Mouse (Mus musculus) midbrain, embryonic 14.5 days (tissue): ENCODE results near the gene Gm21973. TPM values are rescaled to one million over a fixed set of nuclear protein-coding genes. Genes with fewer than 3 reads are reported as not detected.

ENCODE experiments used
- ATAC-seq: fragments of 200-750 bp; cut with Nextera tagmentation; 2 replicates; pipeline ENCODE4 v1.8.0; 2017; ENCODE audit warnings: moderate number of reproducible peaks, moderate library complexity; ENCODE audit not compliant: low FRiP score, low TSS enrichment
- DNase-seq: peaks from one replicate; pipeline ENCODE4 v3.0.0-alpha.2; 2015
- H3K27ac ChIP-seq: fragments of 300-500 bp; sonication (generic); replicated peaks from 2 replicates; pipeline ENCODE4 v1.5.1; 2014; ENCODE audit warnings: mild to moderate bottlenecking, low read depth, low read length, moderate library complexity
- H3K27me3 ChIP-seq: fragments of 300-500 bp; sonication (generic); 2 replicates; pipeline ENCODE4 v1.6.1; 2014; ENCODE audit warnings: low read length, control low read depth, mixed read lengths; ENCODE audit not compliant: control insufficient read depth, insufficient read depth
- H3K36me3 ChIP-seq: fragments of 300-500 bp; sonication (generic); 2 replicates; pipeline ENCODE4 v1.6.1; 2014; ENCODE audit warnings: low read length, control low read depth; ENCODE audit not compliant: control insufficient read depth, insufficient read depth
- H3K4me1 ChIP-seq: fragments of 300-500 bp; sonication (generic); 2 replicates; pipeline ENCODE4 v1.6.1; 2014; ENCODE audit warnings: mild to moderate bottlenecking, antibody characterized with exemption, low read length, control low read depth; ENCODE audit not compliant: control insufficient read depth, insufficient read depth
- H3K4me2 ChIP-seq: fragments of 300-500 bp; sonication (generic); 2 replicates; pipeline ENCODE4 v1.6.1; 2014; ENCODE audit warnings: mild to moderate bottlenecking, low read length, moderate library complexity
- H3K4me3 ChIP-seq: fragments of 300-500 bp; sonication (generic); replicated peaks from 2 replicates; pipeline ENCODE4 v1.5.1; 2014; ENCODE audit warnings: low read depth, low read length
- H3K9ac ChIP-seq: fragments of 300-500 bp; sonication (generic); replicated peaks from 2 replicates; pipeline ENCODE4 v1.6.1; 2014; ENCODE audit warnings: mild to moderate bottlenecking, low read length, moderate library complexity
- H3K9me3 ChIP-seq: fragments of 300-500 bp; sonication (generic); 2 replicates; pipeline ENCODE4 v1.6.1; 2016; ENCODE audit warnings: low read length, control low read depth, mixed read lengths; ENCODE audit not compliant: control insufficient read depth
- WGBS: fragments of 180-500 bp; shearing (Covaris S2); extraction: QIAGEN DNeasy Blood & Tissue Kit; methylation state at CpG from one replicate; pipeline ENCODE4 v1.1.7; 2014; 5-methylcytosine and 5-hydroxymethylcytosine counted together
- polyA plus RNA-seq: library from polyadenylated mRNA; unstranded; fragments of >200 nt; fragmentation: Nextera tagmentation; extraction: Ambion mirVana; gene quantifications from 2 replicates; pipeline ENCODE4 v1.2.1, GENCODE M21; 2014

Gm21973 gene
- not detected in 2 replicates for polyA plus RNA-seq

GRCm38 (mm10) chr15:10325080-10325479 lies at the start of gene Gm21973:
Gm21973 (plus strand) TSS chr15:10325380.
- Histone ChIP-seq H3K9ac (no peak within 1 kb of the TSS), H3K4me3 (no peak within 1 kb of the TSS), H3K27me3 (no peaks in the 10 kb centered on the region), H3K4me1 (no peaks in the 10 kb centered on the region), H3K27ac (no peak within 1 kb of the TSS), H3K36me3 (no peaks in the 10 kb centered on the region), H3K4me2 (no peak within 1 kb of the TSS), H3K9me3 (no peaks in the 10 kb centered on the region)
- no peak for ATAC-seq
- WGBS = 89% methylated on average over 2 of the region's 2 CpGs
- DNase-seq = no peak

DNA sequence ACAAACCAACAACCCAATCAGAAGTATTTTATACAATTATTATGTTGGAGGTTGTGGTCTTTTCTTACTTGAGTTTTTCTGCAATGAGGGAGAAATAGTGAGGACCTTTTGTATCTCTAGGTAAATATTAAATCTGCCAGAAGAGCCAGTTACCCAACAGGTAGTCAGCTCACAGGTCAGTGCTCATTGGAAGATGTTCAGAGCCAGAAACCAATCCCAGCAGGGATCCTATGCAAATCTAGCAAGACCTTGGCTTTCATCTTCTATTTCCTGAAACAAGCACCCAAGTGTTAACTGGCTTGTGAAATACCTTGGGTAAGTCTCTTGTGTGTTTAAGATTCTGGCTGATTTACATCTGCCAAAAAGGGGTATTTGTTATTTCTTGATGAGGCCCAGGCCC lies 48.8 kb upstream of the Gm21973 start:
- Histone ChIP-seq H3K27me3 (no peaks in the 10 kb centered on the region), H3K4me3 (no peak overlapping the region), H3K9ac (no peak overlapping the region), H3K36me3 (no peaks in the 10 kb centered on the region), H3K4me2 (no peak overlapping the region), H3K27ac (no peak overlapping the region), H3K9me3 (no peaks in the 10 kb centered on the region), H3K4me1 (no peaks in the 10 kb centered on the region)
- no peak for ATAC-seq
- DNase-seq = no peak

- Histone ChIP-seq H3K9ac (no peak overlapping the region), H3K9me3 (no peaks in the 10 kb centered on the region), H3K4me2 (no peak overlapping the region), H3K4me1 (no peaks in the 10 kb centered on the region), H3K4me3 (no peak overlapping the region), H3K36me3 (no peaks in the 10 kb centered on the region), H3K27me3 (no peaks in the 10 kb centered on the region), H3K27ac (no peak overlapping the region)
- DNase-seq = no peak
- WGBS = 85% methylated on average over 4 of the region's 4 CpGs
- ATAC-seq = no peak
Observed at GRCm38 (mm10) chr15:10277461-10277860, 47.7 kb upstream of the Gm21973 start.

DNA sequence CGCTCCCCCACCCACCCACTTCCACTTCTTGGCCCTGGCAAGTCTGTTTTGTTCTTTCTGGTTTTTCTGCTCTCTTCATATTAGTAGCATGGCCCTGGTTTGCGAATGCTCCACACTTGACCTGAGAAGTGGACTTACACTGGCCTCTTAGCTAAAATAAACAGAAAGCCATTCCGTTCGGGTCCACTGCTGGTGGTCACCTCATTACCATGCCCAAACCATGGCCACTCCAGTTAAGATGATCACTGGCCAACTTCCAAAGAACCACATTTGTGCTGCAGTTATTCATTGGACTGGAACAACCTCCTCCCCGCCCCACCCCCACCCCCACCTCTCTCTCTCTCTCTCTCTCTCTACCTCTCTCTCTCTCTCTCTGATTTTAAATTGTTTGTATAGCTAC lies 43.6 kb upstream of the Gm21973 start:
- ATAC-seq (no peak), DNase-seq (no peak)
- H3K27me3 ChIP-seq = no peaks in the 10 kb centered on the region
- H3K4me1 ChIP-seq = no peaks in the 10 kb centered on the region
- no peak overlapping the region for H3K4me2 ChIP-seq
- 83% methylated on average over 5 of the region's 5 CpGs for WGBS
- no peak overlapping the region for H3K4me3 ChIP-seq
- no peaks in the 10 kb centered on the region for H3K9me3 ChIP-seq
- no peak overlapping the region for H3K9ac ChIP-seq
- H3K36me3 ChIP-seq = no peaks in the 10 kb centered on the region
- no peak overlapping the region for H3K27ac ChIP-seq

- H3K4me2 ChIP-seq = no peak overlapping the region
- H3K4me3 ChIP-seq = no peak overlapping the region
- no peaks in the 10 kb centered on the region for H3K9me3 ChIP-seq
- no peak for ATAC-seq
- no peaks in the 10 kb centered on the region for H3K4me1 ChIP-seq
- H3K9ac ChIP-seq = no peak overlapping the region
- no peaks in the 10 kb centered on the region for H3K36me3 ChIP-seq
- no peak for DNase-seq
- H3K27ac ChIP-seq = no peak overlapping the region
- no peaks in the 10 kb centered on the region for H3K27me3 ChIP-seq
Observed at GRCm38 (mm10) chr15:10283661-10284060, 41.5 kb upstream of the Gm21973 start.

GRCm38 (mm10) chr15:10296570-10296969 lies 28.6 kb upstream of the Gm21973 start:
- ATAC-seq = no peak
- Histone ChIP-seq H3K9ac (no peak overlapping the region), H3K4me3 (no peak overlapping the region), H3K27me3 (no peaks in the 10 kb centered on the region), H3K9me3 (no peaks in the 10 kb centered on the region), H3K4me2 (no peak overlapping the region), H3K36me3 (no peaks in the 10 kb centered on the region), H3K27ac (no peak overlapping the region), H3K4me1 (no peaks in the 10 kb centered on the region)
- WGBS = 74% methylated on average over 1 of the region's 1 CpGs
- DNase-seq = no peak

DNA sequence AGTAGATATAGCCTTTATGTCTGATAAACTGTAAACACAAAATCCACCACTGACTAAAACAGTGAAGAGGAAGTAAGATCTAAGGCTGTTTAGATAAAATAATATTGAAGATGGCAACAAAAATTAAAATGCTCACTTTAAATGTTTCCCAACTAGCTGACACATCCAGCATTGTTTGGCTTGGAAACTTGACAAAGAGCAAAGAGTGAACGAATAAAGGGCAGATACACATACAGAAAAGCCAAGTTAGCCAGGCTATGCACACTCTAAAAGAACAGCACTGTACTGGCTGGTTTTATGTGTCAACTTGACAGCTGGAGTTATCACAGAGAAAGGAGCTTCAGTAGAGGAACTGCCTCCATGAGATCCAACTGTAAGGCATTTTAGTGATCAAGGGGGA lies 27.1 kb upstream of the Gm21973 start:
- no peaks in the 10 kb centered on the region for H3K36me3 ChIP-seq
- no peak for ATAC-seq
- DNase-seq = no peak
- no peaks in the 10 kb centered on the region for H3K4me1 ChIP-seq
- no peak overlapping the region for H3K9ac ChIP-seq
- H3K4me2 ChIP-seq = no peak overlapping the region
- no peak overlapping the region for H3K27ac ChIP-seq
- WGBS = 77% methylated on average over 1 of the region's 1 CpGs
- no peaks in the 10 kb centered on the region for H3K27me3 ChIP-seq
- H3K9me3 ChIP-seq = no peaks in the 10 kb centered on the region
- no peak overlapping the region for H3K4me3 ChIP-seq

DNA sequence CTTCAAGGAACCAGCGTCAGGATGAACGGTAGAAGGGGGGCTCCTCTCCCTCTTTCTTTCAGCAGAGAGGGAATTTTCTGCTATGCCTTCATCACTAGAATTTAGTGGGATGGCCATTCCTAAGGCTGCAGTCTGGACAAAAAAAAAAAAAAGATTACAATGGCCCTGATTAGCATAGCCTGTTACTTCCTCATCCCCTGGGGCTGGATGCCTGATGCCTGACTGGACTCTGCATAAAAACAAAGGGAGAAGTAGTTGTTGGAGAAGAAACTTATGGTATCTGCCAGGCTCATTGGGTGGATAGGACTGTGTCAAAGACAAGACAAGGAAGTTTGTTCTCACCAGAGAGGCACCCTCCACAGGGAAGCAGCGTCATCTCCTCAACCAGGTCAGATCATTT lies 25.7 kb upstream of the Gm21973 start:
- no peak for DNase-seq
- no peaks in the 10 kb centered on the region for H3K4me1 ChIP-seq
- no peaks in the 10 kb centered on the region for H3K27me3 ChIP-seq

DNA sequence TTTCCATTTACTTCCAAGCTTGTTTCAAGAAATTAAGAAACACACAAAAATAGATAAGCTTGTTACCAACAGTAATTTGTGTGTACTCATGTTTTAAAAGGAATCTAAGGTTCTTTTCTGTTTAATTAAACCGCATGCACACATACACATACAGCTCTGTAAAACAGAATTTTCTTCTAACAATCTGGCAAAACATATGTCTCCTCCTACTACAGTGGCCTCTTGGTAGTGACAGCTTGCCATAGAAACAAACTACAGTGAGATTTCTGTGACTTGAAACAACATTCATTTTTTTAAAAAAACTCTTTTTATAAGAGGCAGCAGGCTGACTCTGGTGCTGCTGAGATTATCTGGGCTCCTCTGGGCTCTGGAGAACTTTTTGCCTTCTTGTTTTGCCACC lies 18.7 kb upstream of the Gm21973 start:
- Histone ChIP-seq H3K36me3 (no peaks in the 10 kb centered on the region), H3K4me1 (no peaks in the 10 kb centered on the region), H3K27me3 (no peaks in the 10 kb centered on the region), H3K4me3 (no peak overlapping the region), H3K27ac (no peak overlapping the region), H3K9me3 (no peaks in the 10 kb centered on the region), H3K4me2 (no peak overlapping the region), H3K9ac (no peak overlapping the region)
- no peak for DNase-seq
- WGBS = 98% methylated on average over 1 of the region's 1 CpGs
- no peak for ATAC-seq

More for the DNA sequence above, 25.7 kb upstream of the Gm21973 start:
- H3K36me3 ChIP-seq = no peaks in the 10 kb centered on the region
- H3K9me3 ChIP-seq = no peaks in the 10 kb centered on the region
- H3K4me2 ChIP-seq = no peak overlapping the region
- ATAC-seq = no peak
- no peak overlapping the region for H3K9ac ChIP-seq
- H3K4me3 ChIP-seq = no peak overlapping the region
- 64% methylated on average over 3 of the region's 3 CpGs for WGBS
- no peak overlapping the region for H3K27ac ChIP-seq
